ENCODE assay signal across 33 mouse cellular contexts in genomic region chr3:96483946-96484345, GRCm38 (mm10). TPM values are rescaled to one million over a fixed set of nuclear protein-coding genes. Genes with fewer than 3 reads are reported as not detected.
"Had no signal": no experiment of that assay in that cellular context is flagged by ENCODE, and none has a peak within 500 bp of the region (broad histone marks: within the 10 kb centered on the region; RNA-seq: fewer than 3 reads in every experiment).

No protein-coding gene starts in this region.

- H3K27me3 ChIP-seq: intestine, embryonic 15.5 days had no signal

- H3K9me3 ChIP-seq: hindbrain, embryonic 10.5 days; hindbrain, embryonic 12.5 days; intestine, embryonic 15.5 days; limb, embryonic 10.5 days; limb, embryonic 12.5 days had no signal

- DNase-seq: gastrocnemius, adult 2 months; gastrocnemius, postnatal 10 days; gastrocnemius, postnatal 25 days; heart, postnatal 10 days; heart, postnatal 4 days; kidney, adult 18-20 months; kidney, adult 8-10 months; kidney, postnatal 10 days; kidney, postnatal 25 days; kidney, postnatal 4 days; liver had no signal

- ATAC-seq: hindbrain, embryonic 16.5 days; inflammation-experienced regulatory T-cells, adult 6 months; intestine, embryonic 15.5 days; intestine, postnatal 0 days had no signal

- H3K4me1 ChIP-seq: intestine, embryonic 15.5 days had no signal

- H3K4me3 ChIP-seq: gastrocnemius, adult 2 months; hindbrain, embryonic 10.5 days; hindbrain, embryonic 12.5 days; intestine, embryonic 15.5 days; layer of hippocampus, adult 2 months; left cerebral cortex, adult 2 months; limb, embryonic 10.5 days; limb, embryonic 12.5 days had no signal

- H3K9ac ChIP-seq: hindbrain, embryonic 12.5 days; hindbrain, embryonic 14.5 days; intestine, embryonic 15.5 days; limb, embryonic 12.5 days had no signal

- H3K4me2 ChIP-seq: heart, embryonic 11.5 days; hindbrain, embryonic 12.5 days; hindbrain, embryonic 14.5 days; intestine, embryonic 15.5 days; limb, embryonic 12.5 days; liver, embryonic 11.5 days had no signal

- H3K36me3 ChIP-seq: hindbrain, embryonic 10.5 days; hindbrain, embryonic 12.5 days; intestine, embryonic 15.5 days; limb, embryonic 10.5 days; limb, embryonic 12.5 days had no signal

- H3K27ac ChIP-seq: gastrocnemius, adult 2 months; hindbrain, embryonic 10.5 days; hindbrain, embryonic 12.5 days; hindbrain, embryonic 14.5 days; intestine, embryonic 15.5 days; layer of hippocampus, adult 2 months; left cerebral cortex, adult 2 months; limb, embryonic 10.5 days; limb, embryonic 12.5 days had no signal

RNA-seq across cellular contexts. Expression of gene BC107364, which starts 31.8 kb away (rescaled TPM):
- total RNA-seq: gastrocnemius, adult 2 months; gastrocnemius, postnatal 10 days; gastrocnemius, postnatal 25 days; gastrocnemius, postnatal 4 days; granulocyte monocyte progenitor cell, adult 5-6 weeks; heart, postnatal 10 days; heart, postnatal 25 days; layer of hippocampus, adult 2 months; layer of hippocampus, postnatal 10 days; layer of hippocampus, postnatal 25 days; left cerebral cortex, adult 2 months; left cerebral cortex, postnatal 14 days; left cerebral cortex, postnatal 36 days had no signal
- polyA plus RNA-seq: frontal cortex, adult 2 months; hindbrain, embryonic 10.5 days; hindbrain, embryonic 12.5 days; hindbrain, embryonic 14.5 days; hindbrain, embryonic 16.5 days; inflammation-experienced regulatory T-cells, adult 6 months; limb, embryonic 12.5 days; limb, embryonic 14.5 days; liver, embryonic 11.5 days had no signal

RNA-seq across cellular contexts. Expression of gene Hfe2, which starts 41.0 kb away (rescaled TPM):
- total RNA-seq: granulocyte monocyte progenitor cell, adult 5-6 weeks had no signal
- polyA plus RNA-seq: inflammation-experienced regulatory T-cells, adult 6 months; intestine, postnatal 0 days had no signal
